Mouse (Mus musculus) cerebellum, postnatal 10 days (tissue): ENCODE results near the gene Ankdd1a.

Source experiments
- DNase-seq, 2 experiments: peaks; one replicate each; pipeline ENCODE4 v3.0.0; 2021; ENCODE audit warnings: mixed read lengths in 2 of 2

The Ankdd1a gene

DNA sequence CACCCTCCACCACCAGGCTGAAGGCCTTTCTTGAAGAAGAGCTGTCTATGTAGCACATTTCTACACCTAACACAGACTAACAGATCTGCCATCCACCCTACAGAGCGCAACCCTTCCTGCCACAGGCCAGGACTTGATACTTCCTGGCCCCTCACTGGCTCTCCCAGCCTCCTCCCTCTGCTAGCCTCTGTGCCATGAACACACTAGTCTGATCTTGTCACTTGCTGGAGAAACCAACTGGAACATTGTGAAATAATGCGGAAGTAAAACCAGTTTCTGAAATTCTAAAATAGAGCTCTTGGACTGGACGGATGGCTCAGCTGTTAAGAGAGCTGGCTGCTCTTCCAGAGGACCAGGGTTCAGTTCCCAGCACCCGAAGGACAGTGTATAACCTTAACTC, 27.1 kb downstream of the Ankdd1a start:
- DNase-seq, result no peak

DNA sequence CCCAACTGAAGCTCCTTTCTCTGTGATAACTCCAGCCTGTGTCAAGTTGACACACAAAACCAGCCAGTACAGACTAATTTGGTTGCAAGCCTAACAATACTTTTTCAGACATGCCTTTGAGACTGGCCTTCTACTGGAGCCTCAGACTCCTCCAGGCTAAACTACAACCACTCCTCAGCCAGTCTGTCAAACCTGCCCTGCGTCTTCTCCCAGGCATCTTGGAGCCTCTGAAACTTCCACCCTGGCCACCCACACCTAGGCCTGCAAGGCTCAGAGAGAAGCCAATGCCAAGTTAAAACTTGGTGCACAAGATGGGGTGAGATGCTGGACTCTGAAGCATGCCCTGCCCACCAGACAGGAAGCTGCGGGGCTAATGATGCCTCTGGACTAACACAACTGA, 27.6 kb downstream of the Ankdd1a start:
- no peak for DNase-seq

DNA sequence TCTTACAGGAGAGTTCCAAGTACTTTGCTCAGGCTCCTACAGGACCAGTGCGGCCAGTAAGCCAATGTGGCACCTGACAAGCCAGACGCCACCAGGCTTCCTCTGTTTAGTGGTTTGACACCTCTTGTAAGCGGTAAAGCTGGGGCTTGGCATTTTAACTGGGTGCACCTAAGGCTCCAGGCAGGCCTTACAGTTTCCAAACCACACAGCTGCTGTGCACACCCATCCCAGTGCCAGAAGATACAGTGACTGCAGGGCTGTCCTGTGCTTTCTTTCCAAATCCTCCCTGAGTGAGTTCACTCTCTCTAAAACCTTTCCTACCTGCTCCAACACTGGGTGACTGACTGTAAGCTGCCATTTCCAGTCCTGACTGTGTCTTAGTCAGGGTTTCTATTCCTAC, 28.5 kb downstream of the Ankdd1a start:
- DNase-seq, result no peak

DNA sequence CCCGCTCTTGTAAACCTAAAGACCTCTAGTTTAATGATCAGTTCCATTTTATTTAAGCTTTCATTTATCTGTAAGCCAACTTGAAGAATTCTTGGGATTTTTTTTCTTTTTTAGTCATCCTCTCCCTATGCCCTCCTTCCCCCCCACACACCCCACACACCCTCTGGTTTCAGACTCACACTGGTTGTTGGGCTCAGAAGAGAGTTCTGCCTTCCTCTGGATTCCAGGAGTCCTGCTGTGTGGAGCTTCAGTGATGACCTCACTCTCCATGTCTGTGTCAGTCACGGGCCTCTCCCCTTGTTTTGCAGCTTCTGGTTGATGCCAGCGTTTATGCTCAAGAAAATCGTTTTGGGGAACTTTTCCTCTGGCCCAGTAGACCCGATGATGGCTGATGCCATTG, 39.9 kb downstream of the Ankdd1a start:
- DNase-seq, result no peak

DNA sequence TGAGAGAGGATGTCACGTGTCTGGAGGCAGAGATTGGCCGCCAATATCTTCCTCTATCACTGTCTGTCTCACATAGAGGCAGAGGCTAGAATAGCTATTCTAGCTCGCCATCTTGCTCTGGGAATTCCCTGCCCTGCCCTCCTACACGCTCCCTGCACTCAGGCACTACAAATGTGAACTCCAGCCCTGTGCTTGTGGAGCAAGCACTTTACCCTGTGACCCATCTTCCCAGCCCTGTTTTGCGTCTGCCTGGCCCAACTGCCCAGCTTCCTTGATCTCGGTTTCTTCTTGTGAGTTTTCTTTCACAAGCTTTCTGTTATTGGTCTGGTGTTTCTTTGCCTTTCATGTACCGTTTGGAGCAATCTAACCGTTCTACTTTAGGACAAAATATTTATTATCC, 40.8 kb downstream of the Ankdd1a start:
- no peak for DNase-seq

DNA sequence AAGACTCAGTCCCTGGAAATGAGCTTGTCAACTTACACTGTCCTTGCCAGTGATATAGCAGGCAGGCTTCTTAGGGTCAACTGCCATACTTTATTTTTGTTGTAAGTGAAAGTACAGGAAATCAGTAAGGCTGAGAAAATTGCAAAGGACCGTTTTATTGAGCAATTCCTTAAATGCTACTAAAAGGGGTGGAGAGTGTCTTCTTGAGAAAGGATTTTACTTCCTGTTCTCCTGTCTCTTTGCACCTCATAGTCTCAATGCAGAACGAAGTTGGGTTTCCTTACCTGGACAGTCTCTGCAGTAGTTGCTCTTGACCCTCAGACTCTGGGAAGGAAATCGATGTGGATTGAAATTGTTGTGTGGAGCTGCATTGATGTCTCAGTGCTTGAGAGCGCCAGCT, 47.2 kb downstream of the Ankdd1a start:
- DNase-seq, result no peak

DNA sequence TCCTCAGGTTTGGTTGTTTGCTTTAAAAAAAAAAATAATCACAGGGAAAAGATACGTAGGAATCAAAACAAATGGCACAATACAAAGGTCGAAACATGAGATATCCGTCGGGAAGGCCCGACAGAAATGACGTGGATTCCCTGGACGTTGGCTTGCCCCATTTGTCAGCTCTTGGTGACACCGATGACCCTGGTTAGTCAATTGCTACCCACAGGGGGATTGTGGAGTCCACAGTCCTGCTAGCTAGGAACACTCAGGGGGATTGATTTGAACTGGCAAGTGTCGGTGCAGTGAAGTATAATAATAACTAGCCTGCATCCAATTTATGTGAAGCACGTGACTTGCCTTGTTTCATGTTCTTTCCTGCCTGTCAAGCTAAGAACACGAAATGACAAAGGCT, 52.3 kb downstream of the Ankdd1a start:
- no peak for DNase-seq

GRCm38 (mm10) chr9:65465241-65465640, 54.8 kb downstream of the Ankdd1a start:
- DNase-seq, result no peak

DNA sequence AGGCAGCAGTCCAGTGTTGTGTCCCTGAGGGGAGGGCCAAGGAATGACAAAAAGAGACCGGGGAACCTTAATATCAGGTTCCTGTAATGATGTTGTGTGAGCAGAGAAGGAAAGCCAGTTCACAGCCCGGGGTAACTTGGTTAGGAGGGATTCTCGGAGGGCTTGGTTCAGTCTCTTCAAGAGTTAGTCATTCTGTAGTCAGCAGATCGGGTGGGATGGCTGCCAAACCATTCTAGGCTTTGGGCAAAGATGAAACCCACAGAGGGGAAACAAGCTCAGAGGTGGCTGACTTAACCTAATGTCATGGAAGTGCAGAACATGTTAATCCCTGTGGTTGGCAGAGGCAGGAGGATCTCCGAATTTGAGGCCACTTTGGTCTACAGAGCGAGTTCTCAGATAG, 55.8 kb downstream of the Ankdd1a start:
- DNase-seq, result peak; percentile 39 to 52

GRCm38 (mm10) chr9:65462544-65462943, 57.4 kb downstream of the Ankdd1a start:
- DNase-seq, result no peak

GRCm38 (mm10) chr9:65460732-65461442, 59.1 kb downstream of the Ankdd1a start, which contains the start of gene Spg21:
Gene Spg21 (plus strand): TSS chr9:65460947.
- peak; percentile 99 for DNase-seq

DNA sequence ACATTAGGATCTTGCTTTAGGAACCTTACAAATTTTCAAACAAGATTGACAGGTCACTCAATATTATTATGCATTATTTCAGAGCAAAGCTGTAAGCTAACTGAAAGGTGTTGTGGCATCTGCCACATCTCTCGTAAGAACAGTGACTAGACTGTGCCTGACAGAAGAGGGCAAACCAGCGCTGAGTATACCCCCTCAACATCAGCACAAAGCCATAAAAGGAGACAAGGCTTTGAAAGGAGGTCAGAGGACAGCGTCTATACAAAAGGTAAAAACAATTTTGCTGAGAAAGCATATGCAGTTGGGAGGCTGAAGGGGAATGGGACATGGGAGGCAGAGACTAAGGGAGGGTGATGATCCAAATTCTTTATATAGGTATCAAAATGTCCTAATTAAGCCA, 59.8 kb downstream of the Ankdd1a start:
- no peak for DNase-seq

- no peak for DNase-seq
Observed at GRCm38 (mm10) chr9:65458975-65459374, 61.0 kb downstream of the Ankdd1a start.

GRCm38 (mm10) chr9:65447951-65448350, 72.0 kb downstream of the Ankdd1a start:
- DNase-seq, result no peak

DNA sequence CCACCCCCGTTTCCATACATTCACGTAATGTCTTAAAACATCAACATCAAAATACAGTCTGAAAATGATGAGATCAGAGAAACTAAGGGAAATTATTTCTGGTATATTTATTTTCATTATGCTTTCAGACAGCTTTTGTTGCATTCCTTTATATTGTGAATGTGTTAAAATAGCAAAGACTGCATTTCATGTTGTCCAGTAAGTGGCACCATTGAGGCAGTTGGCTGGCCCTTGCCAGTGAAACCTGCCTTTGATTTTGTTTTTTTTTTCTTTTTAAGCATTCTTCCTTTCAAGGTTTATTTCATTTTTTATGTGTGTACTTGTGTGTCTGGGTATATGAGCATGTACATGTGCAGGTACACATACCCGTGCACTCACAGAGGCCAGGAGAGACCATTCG, 75.3 kb downstream of the Ankdd1a start:
- DNase-seq, result no peak
